Mouse (Mus musculus) bone marrow macrophage, adult 2 months (primary cell): ENCODE measurements around the gene Kcnmb3. TPM values are rescaled to one million over a fixed set of nuclear protein-coding genes. Genes with fewer than 3 reads are reported as not detected.

Experiments used
- H3K27ac ChIP-seq: 2 replicates; pipeline ENCODE4 v1.5.1; 2012; ENCODE audit warnings: low read depth, low read length; ENCODE audit not compliant: insufficient read depth
- H3K4me1 ChIP-seq: 2 replicates; pipeline ENCODE4 v1.6.1; 2012; ENCODE audit warnings: low read length; ENCODE audit not compliant: control insufficient read depth, insufficient read depth
- H3K4me3 ChIP-seq: 2 replicates; pipeline ENCODE4 v1.5.1; 2012; ENCODE audit warnings: mild to moderate bottlenecking, low read length, moderate library complexity; ENCODE audit not compliant: insufficient read depth
- CTCF ChIP-seq: IDR thresholded peaks from 2 replicates; pipeline ENCODE4 v1.5.1; 2012; ENCODE audit warnings: low read depth, mild to moderate bottlenecking, low read length, moderate library complexity
- POLR2A ChIP-seq: IDR thresholded peaks from 2 replicates; pipeline ENCODE4 v1.6.1; 2012; ENCODE audit warnings: mild to moderate bottlenecking, low read depth, low read length, borderline replicate concordance
- polyA plus RNA-seq: library from polyadenylated mRNA; stranded (reverse); fragments of >200 nt; gene quantifications from 2 replicates; pipeline ENCODE4 v1.2.4, GENCODE M21; 2012; ENCODE audit not compliant: missing spikeins, insufficient read depth, insufficient read length

The Kcnmb3 gene
- polyA plus RNA-seq, 1 experiment, result not detected

- H3K27ac ChIP-seq, result peak overlapping the region; percentile 64
- TF ChIP-seq POLR2A, result no peak; the same call in 1 of the 2 replicates
- TF ChIP-seq CTCF, result peak; percentile 44; the same call in 1 of the 2 replicates
Observed at GRCm38 (mm10) chr3:32510375-32511190, 18.6 kb upstream of the Kcnmb3 start.

GRCm38 (mm10) chr3:32509496-32510374 is 17.7 kb upstream of the Kcnmb3 start, which contains the start of gene Zfp639:
Gene Zfp639 (plus strand): TSS chr3:32510259.
- Histone ChIP-seq H3K4me1 (peaks cover 16% of the 10 kb centered on the region), H3K4me3 (peak within 1 kb of the TSS; percentile 85), H3K27ac (peak within 1 kb of the TSS; percentile 64)
- TF ChIP-seq POLR2A (no peak), CTCF (peak; percentile 8; the same call in 1 of the 2 replicates)

More at GRCm38 (mm10) chr3:32510375-32511190, 18.6 kb upstream of the Kcnmb3 start:
- peaks cover 16% of the 10 kb centered on the region for H3K4me1 ChIP-seq
- H3K4me3 ChIP-seq, result peak overlapping the region; percentile 85

GRCm38 (mm10) chr3:32508666-32509324 is 16.8 kb upstream of the Kcnmb3 start:
- TF ChIP-seq POLR2A (no peak), CTCF (peak; percentile 56)
- H3K4me1 ChIP-seq, result peaks cover 16% of the 10 kb centered on the region
- H3K4me3 ChIP-seq, result no peak overlapping the region
- no peak overlapping the region for H3K27ac ChIP-seq

DNA sequence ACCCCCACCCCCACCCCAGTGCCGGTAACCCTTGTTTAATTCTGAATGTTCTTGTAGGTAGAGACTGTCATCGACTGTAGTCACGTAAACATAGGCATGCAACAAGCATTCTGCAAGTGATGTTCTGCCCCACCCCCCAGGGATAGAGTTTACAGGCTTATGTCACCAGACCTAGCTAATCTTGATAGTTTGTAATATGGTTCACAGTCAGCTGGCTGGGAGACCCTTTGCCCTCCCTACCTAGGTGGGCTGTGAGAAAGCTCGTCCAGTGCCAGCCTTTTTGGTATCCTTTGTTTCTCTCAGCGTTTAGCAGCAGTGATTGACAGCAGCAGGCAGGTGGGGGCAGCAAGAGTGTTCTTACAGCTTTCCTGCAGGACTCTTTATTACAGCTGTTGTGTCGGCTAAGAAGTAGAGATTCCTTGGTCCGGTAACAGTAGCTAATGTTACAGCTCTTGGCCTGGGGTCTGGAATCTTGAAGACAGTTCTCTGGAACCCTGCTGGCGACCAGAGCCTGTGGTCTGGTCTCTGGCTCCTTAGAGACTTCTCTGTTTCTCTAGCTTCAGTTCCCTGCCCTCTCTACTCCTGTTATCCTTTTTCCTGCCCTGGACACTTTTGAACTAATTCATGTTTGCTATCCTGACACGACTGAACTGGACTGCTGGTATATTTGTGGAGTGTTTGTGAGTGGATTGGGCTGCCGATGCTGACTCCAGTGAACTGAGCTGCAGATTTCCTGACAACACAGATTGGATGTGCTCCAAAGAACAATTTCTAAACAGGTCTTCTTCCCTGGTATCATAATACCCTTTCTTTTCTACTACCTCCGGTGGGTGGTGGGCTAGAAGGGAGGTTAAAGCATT is 14.6 kb upstream of the Kcnmb3 start:
- TF ChIP-seq CTCF, result no peak
- TF ChIP-seq POLR2A, result no peak
- Histone ChIP-seq H3K27ac (no peak overlapping the region), H3K4me1 (peaks cover 6% of the 10 kb centered on the region), H3K4me3 (no peak overlapping the region)

DNA sequence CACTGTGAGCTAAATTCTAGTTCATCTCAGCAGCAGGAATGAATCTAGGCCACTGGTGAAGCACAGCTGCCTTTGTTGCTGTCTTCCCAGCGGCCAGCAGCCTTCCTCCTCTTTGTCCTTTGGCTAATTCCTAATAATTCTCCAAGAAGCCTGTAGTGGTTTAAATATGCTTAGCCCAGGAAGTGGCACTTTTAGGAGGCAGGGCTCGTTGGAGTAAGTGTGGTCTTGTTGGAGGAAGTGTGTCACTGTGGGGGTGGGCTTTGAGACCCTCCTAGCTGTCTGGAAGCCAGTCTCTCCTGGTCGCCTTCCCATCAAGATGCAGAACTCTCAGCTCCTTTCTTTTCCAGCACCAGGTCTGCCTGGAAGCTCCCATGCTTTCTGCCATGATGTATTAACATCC is 13.8 kb upstream of the Kcnmb3 start:
- Histone ChIP-seq H3K4me1 (peaks cover 4% of the 10 kb centered on the region), H3K27ac (no peak overlapping the region), H3K4me3 (no peak overlapping the region)
- TF ChIP-seq CTCF (no peak), POLR2A (no peak)

DNA sequence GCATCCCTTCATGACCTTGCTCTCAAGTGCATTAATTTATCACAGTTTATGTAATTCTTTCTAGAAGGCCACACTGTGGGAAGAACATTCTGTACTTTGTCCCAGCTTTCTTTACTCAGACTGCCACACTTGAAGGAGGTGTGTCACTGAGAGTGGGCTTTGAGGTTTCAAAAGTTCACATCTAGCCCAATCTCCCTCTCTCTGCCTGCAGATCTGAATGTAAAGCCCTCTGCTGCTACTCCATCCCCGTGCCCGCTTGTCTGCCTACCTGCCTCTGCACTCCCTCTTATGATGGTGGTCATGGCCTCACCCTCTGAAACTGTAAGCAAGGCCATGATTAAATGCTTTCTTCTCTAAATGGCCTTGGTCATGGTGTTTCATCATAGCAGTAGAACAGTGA is 8.3 kb upstream of the Kcnmb3 start:
- Histone ChIP-seq H3K27ac (no peak overlapping the region), H3K4me1 (no peaks in the 10 kb centered on the region), H3K4me3 (no peak overlapping the region)
- TF ChIP-seq POLR2A, result no peak
- TF ChIP-seq CTCF, result no peak

DNA sequence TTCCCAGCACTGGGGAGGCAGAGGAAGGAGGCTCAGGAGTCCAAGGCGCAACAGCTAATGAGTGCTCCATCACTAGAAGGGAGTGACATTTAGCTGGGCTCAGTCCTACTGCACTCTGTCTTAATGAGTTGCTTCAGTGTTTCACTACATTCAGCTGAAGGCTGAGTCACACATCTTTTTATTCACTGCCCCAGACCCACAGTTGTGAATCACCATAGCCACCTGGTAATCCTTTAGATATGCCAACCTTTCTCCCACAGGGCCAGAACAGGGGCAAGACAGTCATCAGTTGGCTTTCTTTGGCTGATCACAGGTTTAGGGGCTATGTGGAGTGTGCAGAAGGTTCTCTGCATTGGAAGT is 4.7 kb upstream of the Kcnmb3 start:
- H3K27ac ChIP-seq, result no peak overlapping the region
- no peaks in the 10 kb centered on the region for H3K4me1 ChIP-seq
- no peak overlapping the region for H3K4me3 ChIP-seq
- no peak for TF ChIP-seq POLR2A
- no peak for TF ChIP-seq CTCF

DNA sequence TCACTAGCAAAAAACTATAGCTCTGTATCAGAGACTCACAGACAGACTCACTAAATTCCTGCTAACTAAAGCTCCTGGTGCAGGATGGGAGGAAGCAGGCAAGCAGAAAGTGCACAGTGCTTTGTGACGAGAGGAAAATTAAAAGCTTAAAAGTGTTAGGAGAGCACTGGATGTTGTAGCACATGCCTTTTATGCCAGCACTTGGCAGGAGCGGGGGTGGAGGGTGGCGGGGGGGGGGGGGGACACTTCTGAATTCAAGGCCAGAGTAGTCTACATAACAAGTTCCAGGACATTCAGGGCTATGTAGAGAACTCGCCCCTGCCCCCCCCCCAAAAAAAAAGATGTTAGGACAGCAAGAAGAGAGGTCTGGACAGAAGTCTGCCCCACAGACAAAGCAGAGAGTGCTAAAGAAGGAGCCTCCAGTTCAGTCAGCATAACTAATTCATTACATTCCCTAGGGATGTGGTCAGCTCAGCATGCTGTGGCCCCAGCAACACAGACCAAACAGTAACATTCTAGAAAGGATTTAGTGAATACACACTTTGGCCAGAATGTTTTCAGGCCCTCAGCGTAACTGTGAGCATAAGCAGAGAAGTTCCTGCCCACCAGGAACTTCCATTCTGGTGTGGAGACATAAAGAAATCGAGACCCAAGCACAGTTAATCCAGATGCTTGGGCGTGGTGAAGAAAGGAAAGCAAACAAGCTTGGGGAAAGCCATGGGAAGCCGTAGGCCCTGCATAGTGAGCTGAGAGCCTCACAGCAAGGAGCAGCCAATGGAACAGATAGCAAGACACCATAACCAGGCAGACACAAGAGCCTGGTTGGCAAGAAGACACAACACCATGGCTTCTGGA is 4.1 kb upstream of the Kcnmb3 start:
- no peak overlapping the region for H3K27ac ChIP-seq
- TF ChIP-seq CTCF (no peak), POLR2A (no peak)
- H3K4me1 ChIP-seq, result no peaks in the 10 kb centered on the region
- no peak overlapping the region for H3K4me3 ChIP-seq
